Mouse (Mus musculus): ENCODE data around the gene Col12a1. TPM values are rescaled to one million over a fixed set of nuclear protein-coding genes. Genes with fewer than 3 reads are reported as not detected.

Gene Col12a1
- polyA plus RNA-seq, 1 experiment = 22.0 TPM

DNA sequence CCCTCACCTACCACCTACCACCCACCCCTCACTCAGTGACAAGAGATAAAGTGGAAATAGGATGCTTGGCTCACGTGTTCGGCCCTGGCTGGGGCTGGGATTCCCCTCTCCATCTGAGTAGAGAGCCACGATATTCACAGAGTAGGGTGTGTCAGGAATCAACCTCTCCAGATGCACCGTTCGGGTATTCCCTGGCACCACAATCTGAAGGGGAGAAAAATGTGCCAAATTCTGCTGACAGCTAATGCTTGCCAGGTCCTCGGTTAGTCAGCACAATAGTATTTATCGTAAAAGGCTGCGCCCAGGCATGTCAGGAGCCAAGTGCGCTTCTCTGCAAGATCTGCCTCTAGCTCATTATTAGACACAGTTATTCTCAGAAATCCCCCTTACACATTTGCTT, 70.0 kb downstream of the Col12a1 start:
- TF ChIP-seq CTCF (IDR thresholded peaks at IDR 0.05; ENCODE audit: insufficient read depth, low read length) (no peak), POLR2A (IDR thresholded peaks at IDR 0.05; ENCODE audit: borderline replicate concordance, extremely low read depth, low read depth, low read length) (no peak)
- WGBS = 66% methylated on average over 9 of the region's 9 CpGs
- no peak for DNase-seq
- no peak overlapping the region for H3K4me3 ChIP-seq (replicated peaks; ENCODE audit: extremely low read depth, low read depth, low read length)
- no peaks in the 10 kb centered on the region for H3K4me1 ChIP-seq (ENCODE audit: control insufficient read depth, insufficient read depth, low read length)

DNA sequence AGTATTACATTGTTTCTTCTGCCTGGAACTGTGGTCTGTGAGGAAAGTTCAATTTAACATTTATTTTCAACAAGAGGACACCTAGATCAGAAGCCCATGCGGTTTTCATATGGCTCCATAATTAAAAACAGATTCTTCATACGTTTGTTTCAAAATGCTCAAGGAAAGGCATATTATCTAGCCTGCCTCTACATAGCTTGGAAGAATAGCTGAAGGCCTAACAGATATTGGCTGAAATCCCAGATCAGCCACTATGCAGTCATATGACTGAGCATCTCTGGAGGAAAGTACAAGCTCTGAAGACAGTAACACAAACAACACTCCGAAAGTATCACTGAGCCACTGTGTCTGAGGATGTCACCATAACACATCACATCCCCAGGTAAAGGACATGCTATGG, 72.9 kb downstream of the Col12a1 start:
- no peak for TF ChIP-seq POLR2A (IDR thresholded peaks at IDR 0.05; ENCODE audit: borderline replicate concordance, extremely low read depth, low read depth, low read length)
- no peak for TF ChIP-seq CTCF (IDR thresholded peaks at IDR 0.05; ENCODE audit: insufficient read depth, low read length)
- DNase-seq = no peak
- WGBS = 61% methylated on average over 3 of the region's 3 CpGs
- Histone ChIP-seq H3K4me3 (replicated peaks; ENCODE audit: extremely low read depth, low read depth, low read length) (no peak overlapping the region), H3K4me1 (ENCODE audit: control insufficient read depth, insufficient read depth, low read length) (no peaks in the 10 kb centered on the region)

DNA sequence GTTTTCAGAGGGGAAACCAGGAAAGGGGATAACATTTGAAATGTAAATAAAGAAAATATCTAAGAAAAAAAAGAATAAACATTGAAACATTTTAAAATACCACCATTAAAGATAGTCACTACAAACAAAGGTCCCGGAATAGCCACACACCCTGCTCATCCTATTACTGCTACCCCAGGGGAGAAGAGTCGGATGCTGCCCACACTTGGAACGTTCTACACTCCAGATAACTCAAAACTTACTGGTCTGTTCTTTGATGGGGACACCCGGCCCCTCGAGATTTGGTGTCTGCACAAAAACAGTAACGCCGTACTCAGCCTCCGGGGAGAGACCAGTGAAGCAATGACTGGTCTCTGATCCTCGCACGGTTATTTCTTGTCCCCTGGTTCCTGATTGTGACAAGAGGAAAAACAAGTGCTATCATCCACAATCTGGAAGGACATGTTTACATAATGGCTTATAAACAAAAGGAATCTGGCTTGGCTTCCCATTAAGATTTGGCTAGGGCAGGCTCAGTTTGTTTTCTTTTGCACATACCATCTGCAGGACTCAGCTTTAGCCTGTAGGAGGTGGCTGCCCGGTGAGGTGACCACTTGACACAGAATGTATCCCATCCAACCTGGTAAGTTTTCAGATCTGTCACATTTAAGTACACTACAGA, 79.1 kb downstream of the Col12a1 start:
- peak; percentile 10 for DNase-seq
- Histone ChIP-seq H3K4me1 (ENCODE audit: control insufficient read depth, insufficient read depth, low read length) (no peaks in the 10 kb centered on the region), H3K4me3 (replicated peaks; ENCODE audit: extremely low read depth, low read depth, low read length) (peak overlapping the region; percentile 28)
- WGBS = 34% methylated on average over 11 of the region's 11 CpGs
- TF ChIP-seq CTCF (IDR thresholded peaks at IDR 0.05; ENCODE audit: insufficient read depth, low read length) (peak; percentile 39; the same call in 1 of the 2 replicates), POLR2A (IDR thresholded peaks at IDR 0.05; ENCODE audit: borderline replicate concordance, extremely low read depth, low read depth, low read length) (no peak)

DNA sequence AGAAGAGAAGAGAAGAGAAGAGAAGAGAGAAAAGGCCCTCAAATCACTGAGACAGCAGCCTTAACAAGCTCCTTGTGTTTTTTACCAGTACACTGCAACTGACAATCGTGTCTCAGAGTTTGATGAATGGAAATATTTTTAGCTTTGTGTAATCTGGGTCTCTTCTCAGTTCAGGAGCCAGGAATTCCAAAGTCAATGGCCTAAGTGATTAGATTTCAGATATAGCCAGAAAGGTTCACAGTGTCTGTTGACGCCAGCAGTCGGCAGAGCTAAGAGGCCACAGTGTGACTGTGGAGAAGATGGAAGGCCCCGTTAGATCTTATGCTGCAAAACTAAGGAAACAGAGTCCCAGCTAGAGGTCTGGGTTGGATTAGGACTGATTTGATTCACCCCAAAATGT, 80.8 kb downstream of the Col12a1 start:
- DNase-seq = no peak

DNA sequence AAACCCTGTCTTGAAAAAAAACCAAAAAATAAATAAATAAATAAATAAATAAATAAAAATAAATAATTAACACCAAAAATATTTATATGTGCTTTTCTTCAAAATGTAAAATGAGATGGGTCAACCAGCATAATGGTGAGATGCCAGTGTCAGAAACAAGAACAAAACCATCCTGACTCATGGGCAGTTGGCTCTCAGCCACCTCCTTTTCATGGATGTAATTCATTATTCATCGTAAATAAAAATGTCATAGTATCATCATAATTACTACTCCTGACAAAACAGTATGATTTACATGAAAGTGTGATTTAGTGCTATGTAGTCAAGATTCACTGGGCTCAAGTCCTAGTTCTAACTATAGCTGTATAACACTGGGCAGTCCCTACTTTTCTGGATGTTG, 84.6 kb downstream of the Col12a1 start:
- Histone ChIP-seq H3K4me1 (ENCODE audit: control insufficient read depth, insufficient read depth, low read length) (no peaks in the 10 kb centered on the region), H3K4me3 (replicated peaks; ENCODE audit: extremely low read depth, low read depth, low read length) (no peak overlapping the region)
- 88% methylated on average over 1 of the region's 1 CpGs for WGBS
- TF ChIP-seq CTCF (IDR thresholded peaks at IDR 0.05; ENCODE audit: insufficient read depth, low read length) (no peak), POLR2A (IDR thresholded peaks at IDR 0.05; ENCODE audit: borderline replicate concordance, extremely low read depth, low read depth, low read length) (no peak)
- DNase-seq = no peak

More for the DNA sequence above, 80.8 kb downstream of the Col12a1 start:
- Histone ChIP-seq H3K4me1 (ENCODE audit: control insufficient read depth, insufficient read depth, low read length) (no peaks in the 10 kb centered on the region), H3K4me3 (replicated peaks; ENCODE audit: extremely low read depth, low read depth, low read length) (no peak overlapping the region)
- TF ChIP-seq POLR2A (IDR thresholded peaks at IDR 0.05; ENCODE audit: borderline replicate concordance, extremely low read depth, low read depth, low read length) (no peak), CTCF (IDR thresholded peaks at IDR 0.05; ENCODE audit: insufficient read depth, low read length) (no peak)
- WGBS = 22% methylated on average over 4 of the region's 4 CpGs

DNA sequence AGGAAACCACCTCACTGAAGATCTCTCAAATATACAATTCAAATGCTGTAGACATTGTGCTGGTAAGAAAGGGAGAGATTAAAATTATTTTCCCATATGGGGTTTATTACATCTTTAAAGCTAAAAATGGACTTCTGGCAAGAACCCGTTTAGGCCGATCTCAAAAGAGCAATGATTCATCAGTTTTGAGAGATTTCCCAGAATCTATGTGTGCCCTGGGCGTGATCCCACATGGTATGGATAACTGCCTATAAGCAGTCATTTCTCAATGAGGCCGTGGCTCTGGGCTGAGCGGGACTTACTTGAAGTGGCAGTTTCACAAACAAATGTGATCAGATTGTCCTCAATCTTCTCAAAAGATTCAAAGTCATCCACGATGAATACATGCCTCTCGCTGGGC, 87.4 kb downstream of the Col12a1 start:
- H3K4me1 ChIP-seq (ENCODE audit: control insufficient read depth, insufficient read depth, low read length) = no peaks in the 10 kb centered on the region
- no peak overlapping the region for H3K4me3 ChIP-seq (replicated peaks; ENCODE audit: extremely low read depth, low read depth, low read length)
- TF ChIP-seq POLR2A (IDR thresholded peaks at IDR 0.05; ENCODE audit: borderline replicate concordance, extremely low read depth, low read depth, low read length) (no peak), CTCF (IDR thresholded peaks at IDR 0.05; ENCODE audit: insufficient read depth, low read length) (no peak)
- DNase-seq = no peak
- 78% methylated on average over 7 of the region's 7 CpGs for WGBS

DNA sequence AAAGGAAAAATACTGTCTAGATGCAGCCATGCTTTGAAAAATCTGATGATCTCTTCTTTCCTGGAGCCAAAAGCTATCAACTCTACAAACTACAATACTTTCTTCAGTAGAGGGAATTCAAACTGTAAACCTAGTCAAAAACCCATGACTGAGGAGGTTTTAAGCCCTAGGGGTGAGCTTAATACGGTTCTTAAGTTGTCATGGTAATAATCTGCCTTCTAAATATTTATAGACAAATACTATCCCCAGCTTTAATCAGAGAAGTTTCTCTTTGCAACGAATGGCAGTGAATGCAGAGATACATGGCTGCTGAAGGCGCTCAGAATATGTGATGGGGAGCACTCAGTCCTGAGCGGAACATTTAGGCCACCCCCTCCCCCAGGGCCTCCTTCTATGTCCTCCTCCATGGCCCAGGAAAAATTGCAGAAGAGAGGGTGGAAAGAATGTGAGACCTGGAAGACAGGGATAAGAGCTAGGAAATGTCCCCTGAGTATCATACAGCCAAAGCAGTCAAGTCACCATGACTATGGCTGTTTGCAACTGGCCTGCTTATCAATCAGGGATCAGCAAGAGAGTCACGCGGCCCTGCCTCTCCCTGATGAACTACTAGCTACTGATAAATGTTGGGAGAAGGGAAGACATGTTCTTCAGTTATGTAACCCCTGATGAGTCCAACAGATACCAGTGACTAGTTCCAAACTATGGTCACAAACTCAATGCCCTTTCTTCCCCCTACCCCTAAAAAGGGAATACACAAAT, 99.6 kb downstream of the Col12a1 start:
- Histone ChIP-seq H3K4me1 (ENCODE audit: control insufficient read depth, insufficient read depth, low read length) (no peaks in the 10 kb centered on the region), H3K4me3 (replicated peaks; ENCODE audit: extremely low read depth, low read depth, low read length) (no peak overlapping the region)
- TF ChIP-seq POLR2A (IDR thresholded peaks at IDR 0.05; ENCODE audit: borderline replicate concordance, extremely low read depth, low read depth, low read length) (no peak), CTCF (IDR thresholded peaks at IDR 0.05; ENCODE audit: insufficient read depth, low read length) (no peak)
- WGBS = 65% methylated on average over 6 of the region's 6 CpGs
- DNase-seq = no peak

DNA sequence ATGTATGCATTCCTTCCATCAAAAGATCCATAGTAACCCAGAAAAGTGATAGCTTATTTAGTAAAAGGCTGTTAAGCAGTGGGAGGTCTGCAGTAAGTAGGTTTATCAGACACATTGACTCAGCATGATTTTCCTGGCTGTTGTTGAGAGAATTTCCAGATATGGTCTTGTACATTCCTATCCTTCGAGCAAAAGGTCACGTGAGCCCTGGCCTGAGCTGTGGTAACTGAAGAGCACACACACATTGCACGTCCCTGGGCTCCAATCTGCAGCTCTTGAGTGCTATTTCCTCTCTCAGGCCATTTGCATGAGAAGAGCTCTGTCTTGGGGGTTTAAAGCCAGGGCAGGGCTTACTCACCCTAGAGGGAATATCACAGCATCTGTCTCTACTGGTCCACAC, 101.3 kb downstream of the Col12a1 start:
- Histone ChIP-seq H3K4me3 (replicated peaks; ENCODE audit: extremely low read depth, low read depth, low read length) (no peak overlapping the region), H3K4me1 (ENCODE audit: control insufficient read depth, insufficient read depth, low read length) (no peaks in the 10 kb centered on the region)
- DNase-seq = no peak
- TF ChIP-seq POLR2A (IDR thresholded peaks at IDR 0.05; ENCODE audit: borderline replicate concordance, extremely low read depth, low read depth, low read length) = no peak
- no peak for TF ChIP-seq CTCF (IDR thresholded peaks at IDR 0.05; ENCODE audit: insufficient read depth, low read length)
- 21% methylated on average over 3 of the region's 3 CpGs for WGBS

DNA sequence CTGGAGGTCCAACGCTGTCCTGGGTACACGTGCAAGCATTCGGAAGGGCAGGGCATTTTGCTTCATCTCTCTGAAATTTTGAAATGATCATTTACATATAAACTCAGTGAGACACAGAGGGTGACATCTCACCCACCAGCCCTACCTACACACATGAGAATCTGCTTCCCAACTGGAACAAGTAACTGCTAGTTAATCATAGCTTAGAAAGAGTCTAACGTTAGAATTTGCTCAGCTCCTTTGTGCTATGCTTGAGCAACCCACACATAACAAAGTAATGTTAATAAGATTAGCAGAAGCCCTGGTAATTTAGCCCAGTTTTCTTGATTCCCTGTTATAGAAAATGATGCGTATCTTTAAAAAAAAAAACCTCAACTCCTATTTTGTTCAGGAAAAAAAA, 102.6 kb downstream of the Col12a1 start:
- H3K4me1 ChIP-seq (ENCODE audit: control insufficient read depth, insufficient read depth, low read length) = no peaks in the 10 kb centered on the region
- H3K4me3 ChIP-seq (replicated peaks; ENCODE audit: extremely low read depth, low read depth, low read length) = no peak overlapping the region
- no peak for DNase-seq
- 89% methylated on average over 5 of the region's 5 CpGs for WGBS
- no peak for TF ChIP-seq CTCF (IDR thresholded peaks at IDR 0.05; ENCODE audit: insufficient read depth, low read length)
- no peak for TF ChIP-seq POLR2A (IDR thresholded peaks at IDR 0.05; ENCODE audit: borderline replicate concordance, extremely low read depth, low read depth, low read length)

DNA sequence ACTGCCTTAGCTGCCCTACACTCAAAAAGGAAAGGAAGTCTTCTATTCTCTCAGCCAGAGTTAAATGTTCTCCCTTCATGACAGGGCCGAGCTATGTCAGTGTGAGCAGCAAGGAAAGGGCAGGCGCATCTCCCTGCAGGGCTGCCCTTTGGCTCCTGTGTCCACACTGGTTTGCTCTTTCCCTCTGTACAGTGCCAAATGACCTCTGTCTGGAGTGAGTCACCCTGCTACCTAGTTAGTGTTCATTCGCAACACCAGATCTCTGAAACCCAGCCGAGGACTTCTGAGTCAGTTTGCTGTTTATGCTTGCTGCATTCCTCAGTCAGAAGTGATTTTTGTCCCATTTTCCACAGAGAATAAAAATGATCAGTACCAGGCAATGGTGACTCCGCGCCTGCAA, 108.3 kb downstream of the Col12a1 start:
- no peak overlapping the region for H3K4me3 ChIP-seq (replicated peaks; ENCODE audit: extremely low read depth, low read depth, low read length)
- TF ChIP-seq POLR2A (IDR thresholded peaks at IDR 0.05; ENCODE audit: borderline replicate concordance, extremely low read depth, low read depth, low read length) (no peak), CTCF (IDR thresholded peaks at IDR 0.05; ENCODE audit: insufficient read depth, low read length) (no peak)
- no peaks in the 10 kb centered on the region; the same call in none of the 2 replicates for H3K4me1 ChIP-seq (ENCODE audit: control insufficient read depth, insufficient read depth, low read length)
- 70% methylated on average over 6 of the region's 6 CpGs for WGBS
- DNase-seq = peak; percentile 11
